20 mouse cellular contexts compared by ENCODE assay signal in genomic region chr15:84888066-84888465, GRCm38 (mm10). TPM values are rescaled to one million over a fixed set of nuclear protein-coding genes. Genes with fewer than 3 reads are reported as not detected.
A peak's percentile ranks its signal among the peaks of the same experiment; 100 is the strongest.
DNase-seq lines count a peak whose midpoint lies in the region; ATAC-seq and TF ChIP-seq lines count a peak whose summit lies in the region.
"Had no signal": no experiment of that assay in that cellular context is flagged by ENCODE, and none has a peak within 500 bp of the region (broad histone marks: within the 10 kb centered on the region; RNA-seq: fewer than 3 reads in every experiment).

No protein-coding gene starts in this region.

- H3K36me3 ChIP-seq in midbrain, postnatal 0 days (ENCODE audit: insufficient read depth, low read length) = no peaks in the 10 kb centered on the region
- no peaks in the 10 kb centered on the region for H3K36me3 ChIP-seq in midbrain, embryonic 10.5 days
- H3K36me3 ChIP-seq: embryonic facial prominence, embryonic 10.5 days; forebrain, embryonic 12.5 days; hindbrain, embryonic 10.5 days; liver, embryonic 15.5 days; midbrain, embryonic 12.5 days had no signal

- H3K4me1 ChIP-seq in midbrain, postnatal 0 days (ENCODE audit: insufficient read depth, low read length) = no peaks in the 10 kb centered on the region
- H3K4me1 ChIP-seq in midbrain, embryonic 10.5 days = peaks cover 24% of the 10 kb centered on the region
- H3K4me1 ChIP-seq: liver, embryonic 15.5 days had no signal

- no peak overlapping the region for H3K4me2 ChIP-seq in midbrain, postnatal 0 days (ENCODE audit: low read depth, low read length, poor library complexity, severe bottlenecking)
- H3K4me2 ChIP-seq: forebrain, embryonic 12.5 days; liver, embryonic 15.5 days; midbrain, embryonic 12.5 days had no signal

- H3K4me3 ChIP-seq in midbrain, postnatal 0 days (ENCODE audit: low read depth, low read length) = no peak overlapping the region
- no peak overlapping the region for H3K4me3 ChIP-seq in midbrain, embryonic 10.5 days
- no peak overlapping the region for H3K4me3 ChIP-seq in layer of hippocampus, adult 2 months
- H3K4me3 ChIP-seq: embryonic facial prominence, embryonic 10.5 days; forebrain, embryonic 12.5 days; hindbrain, embryonic 10.5 days; liver, embryonic 15.5 days; midbrain, embryonic 12.5 days; myocyte had no signal

- H3K27me3 ChIP-seq in midbrain, postnatal 0 days (ENCODE audit: insufficient read depth, low read length) = no peaks in the 10 kb centered on the region
- 0 out of 2 replicates have a peak, but pooled peaks cover 8% of the 10 kb centered on the region for H3K27me3 ChIP-seq in midbrain, embryonic 10.5 days (ENCODE audit: low read depth, poor library complexity, severe bottlenecking)
- H3K27me3 ChIP-seq: forebrain, embryonic 12.5 days; liver, embryonic 15.5 days had no signal

- no peak overlapping the region for H3K27ac ChIP-seq in midbrain, postnatal 0 days (ENCODE audit: low read depth, low read length)
- H3K27ac ChIP-seq in midbrain, embryonic 10.5 days (replicated peaks) = no peak overlapping the region
- H3K27ac ChIP-seq in layer of hippocampus, adult 2 months = no peak overlapping the region
- H3K27ac ChIP-seq: embryonic facial prominence, embryonic 10.5 days; forebrain, embryonic 12.5 days; hindbrain, embryonic 10.5 days; liver, embryonic 15.5 days; midbrain, embryonic 12.5 days had no signal

- H3K9me3 ChIP-seq in midbrain, postnatal 0 days (ENCODE audit: low read length) = no peaks in the 10 kb centered on the region
- no peaks in the 10 kb centered on the region for H3K9me3 ChIP-seq in midbrain, embryonic 10.5 days (replicated peaks)
- H3K9me3 ChIP-seq: embryonic facial prominence, embryonic 10.5 days; forebrain, embryonic 12.5 days; hindbrain, embryonic 10.5 days; liver, embryonic 15.5 days; midbrain, embryonic 12.5 days had no signal

- no peak for ATAC-seq in midbrain, postnatal 0 days (ENCODE audit: low FRiP score)
- ATAC-seq: activated CD4-positive, CD25-positive, alpha-beta regulatory T cell, adult 4 months; CD4-positive, CD25-positive, alpha-beta regulatory T cell, adult 4 months had no signal

- 30% methylated on average over 12 of the region's 12 CpGs for WGBS in midbrain, postnatal 0 days
- WGBS in midbrain, embryonic 10.5 days = 89% methylated on average over 12 of the region's 12 CpGs

- TF ChIP-seq CTCF in midbrain, postnatal 0 days (IDR thresholded peaks at IDR 0.05) = no peak
- TF ChIP-seq CTCF in layer of hippocampus, adult 2 months (conservative IDR thresholded peaks at IDR 0.05) = no peak

- peak; percentile 6 for DNase-seq in adrenal gland, postnatal 10 days
- no peak for DNase-seq in adrenal gland, adult 8-10 months
- peak; percentile 43 to 71 for DNase-seq in cerebellum, postnatal 25 days
- no peak for DNase-seq in cerebellum, adult 11-12 months
- DNase-seq in midbrain, postnatal 0 days (ENCODE audit: low spot score) = peak; percentile 44
- DNase-seq in midbrain, embryonic 10.5 days (ENCODE audit: low spot score) = no peak
- DNase-seq in layer of hippocampus, adult 2 months (ENCODE audit: low spot score in 2 of 2) = peak; percentile 39 to 53
- no peak for DNase-seq in heart, adult 9 months (ENCODE audit: low spot score in 2 of 2)
- DNase-seq: gastrocnemius, postnatal 36 days; kidney, adult 2 months; kidney, postnatal 10 days; thymus, postnatal 14 days had no signal

- H3K9ac ChIP-seq in midbrain, postnatal 0 days (replicated peaks; ENCODE audit: low read length, poor library complexity, severe bottlenecking) = no peak overlapping the region
- H3K9ac ChIP-seq: forebrain, embryonic 12.5 days; liver, embryonic 15.5 days; midbrain, embryonic 12.5 days had no signal

RNA-seq across cellular contexts. Expression of gene Gm29666, which starts 31.8 kb away (rescaled TPM):
- under 1 TPM; 0.15 to 0.45 TPM for total RNA-seq in adrenal gland, postnatal 10 days (2021)
- total RNA-seq in adrenal gland, adult 8-10 months (2022) = under 1 TPM; 0.20 to 0.55 (median 0.35) TPM
- total RNA-seq in midbrain, postnatal 0 days (2014; rRNA removed) = 0.66 and 1.4 TPM in 2 replicates
- 0.56 and 0.67 TPM in 2 replicates for polyA plus RNA-seq in midbrain, postnatal 0 days (2015; fragmentation: Nextera tagmentation; extraction: Ambion mirVana)
- polyA plus RNA-seq in midbrain, embryonic 10.5 days (2016; fragmentation: Nextera tagmentation; extraction: Ambion mirVana) = 0.96 and 1.1 TPM in 2 replicates
- 1 to 10 TPM; 1.4 to 1.7 TPM for total RNA-seq in layer of hippocampus, adult 2 months (2021)

RNA-seq across cellular contexts. Expression of gene Phf21b, which starts 32.2 kb away (rescaled TPM):
- 1 to 10 TPM; 1.3 to 2.5 TPM for total RNA-seq in adrenal gland, postnatal 10 days (2021)
- total RNA-seq in adrenal gland, adult 8-10 months (2022) = 1 to 10 TPM; 4.4 to 5.7 (median 4.9) TPM
- 11.7 and 14.2 TPM in 2 replicates for total RNA-seq in midbrain, postnatal 0 days (2014; rRNA removed)
- 1.1 and 1.4 TPM in 2 replicates for polyA plus RNA-seq in midbrain, postnatal 0 days (2015; fragmentation: Nextera tagmentation; extraction: Ambion mirVana)
- polyA plus RNA-seq in midbrain, embryonic 10.5 days (2016; fragmentation: Nextera tagmentation; extraction: Ambion mirVana) = 9.5 and 11.9 TPM in 2 replicates
- 10 to 100 TPM in 1 of 2 experiments, 1 to 10 TPM in 1; 8.8 to 11.9 TPM for total RNA-seq in layer of hippocampus, adult 2 months (2021)

RNA-seq across cellular contexts. Expression of gene Nup50, which starts 35.1 kb away (rescaled TPM):
- total RNA-seq in adrenal gland, postnatal 10 days (2021) = 10 to 100 TPM; 27.4 to 32.4 TPM
- 10 to 100 TPM; 38.0 to 43.1 (median 41.5) TPM for total RNA-seq in adrenal gland, adult 8-10 months (2022)
- 16.2 and 16.8 TPM in 2 replicates for total RNA-seq in midbrain, postnatal 0 days (2014; rRNA removed)
- 17.8 and 20.7 TPM in 2 replicates for polyA plus RNA-seq in midbrain, postnatal 0 days (2015; fragmentation: Nextera tagmentation; extraction: Ambion mirVana)
- 70.5 and 70.7 TPM in 2 replicates for polyA plus RNA-seq in midbrain, embryonic 10.5 days (2016; fragmentation: Nextera tagmentation; extraction: Ambion mirVana)
- total RNA-seq in layer of hippocampus, adult 2 months (2021) = 10 to 100 TPM; 32.0 to 33.3 TPM

Comparison
In these comparisons a context has a peak if more than half of its experiments do, and no peak if none do; other contexts are left out.
1. DNase-seq: peak in adrenal gland, postnatal 10 days (single experiment), cerebellum, postnatal 25 days (2 of 2), midbrain, postnatal 0 days (single experiment) and layer of hippocampus, adult 2 months (2 of 2); none in adrenal gland, adult 8-10 months (single experiment), cerebellum, adult 11-12 months (single experiment), midbrain, embryonic 10.5 days (single experiment) and heart, adult 9 months (0 of 2).